Mouse (Mus musculus): Measurements from ENCODE around the gene Usp31.
A peak's percentile ranks its signal among the peaks of the same experiment; 100 is the strongest.

Gene Usp31

DNA sequence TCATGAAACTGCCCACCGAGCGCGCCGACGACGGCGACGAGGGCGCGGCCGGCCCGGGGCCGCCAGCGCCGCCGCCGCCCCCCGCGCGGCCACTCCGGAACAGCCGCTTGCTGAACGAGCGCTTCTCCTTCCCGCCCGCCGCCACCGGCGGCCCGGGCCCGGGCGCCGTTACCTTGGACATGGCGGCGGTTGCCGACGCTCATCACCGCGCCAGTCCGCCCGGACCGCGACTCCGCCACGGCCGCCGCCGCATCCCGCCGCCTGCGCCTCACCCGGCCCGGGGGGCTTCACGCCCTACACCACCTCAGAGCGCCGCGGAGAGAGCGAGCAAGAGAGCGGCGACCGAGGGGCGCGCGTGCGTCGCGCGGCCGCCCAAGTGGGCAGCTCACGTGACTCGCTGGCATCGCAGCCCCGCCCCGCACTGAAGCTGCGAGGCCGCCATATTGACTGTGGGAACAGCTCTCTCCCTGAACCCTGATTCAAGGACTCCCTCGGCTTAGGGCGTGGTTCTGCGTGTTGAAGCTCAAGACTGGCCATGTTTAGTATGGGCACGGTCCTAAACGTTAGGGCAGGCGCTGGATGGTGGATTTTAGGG lies at the start of gene Usp31:
Usp31 (minus strand) TSS at position 181 of the 595 bp plus-strand sequence.
- peak; percentile 92 to 93 for DNase-seq

DNA sequence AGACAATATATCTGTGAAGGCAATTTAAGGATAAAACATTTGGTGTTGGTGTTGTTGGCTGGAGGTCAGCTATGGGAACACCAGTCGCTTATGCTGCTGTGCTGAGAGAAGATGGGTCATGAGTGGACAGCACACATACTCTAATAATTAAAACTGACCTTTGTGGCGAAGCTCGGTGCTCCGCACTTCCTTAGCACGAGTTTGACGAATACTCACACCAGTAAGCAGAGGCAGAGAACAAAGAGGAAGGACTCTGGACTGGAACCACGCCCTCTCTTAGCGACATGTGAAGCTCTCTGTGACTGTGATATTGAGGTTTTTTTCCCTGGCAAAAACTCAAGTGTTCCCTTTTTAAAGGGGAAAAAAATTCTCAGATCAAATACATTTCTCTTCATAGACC lies 47.7 kb upstream of the Usp31 start:
- DNase-seq, result no peak

DNA sequence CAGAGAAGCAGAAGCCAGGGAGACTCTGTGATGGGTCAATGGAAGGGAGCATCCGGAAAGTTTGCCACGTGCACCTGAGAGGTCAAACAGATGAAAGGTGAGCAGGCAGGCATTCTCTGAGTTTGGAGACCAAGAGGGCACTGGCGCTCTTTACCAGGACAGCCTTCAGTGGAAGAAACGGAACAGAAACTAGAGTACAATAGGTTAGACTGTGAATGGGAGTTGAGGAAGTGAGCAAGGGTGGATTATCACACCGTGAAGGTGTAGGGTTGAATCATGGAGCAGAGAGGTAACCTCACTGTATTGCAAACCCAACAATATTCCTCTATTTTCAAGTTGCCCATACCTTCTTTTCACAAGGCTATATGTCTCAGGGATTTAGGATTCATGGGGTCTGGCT lies 43.2 kb upstream of the Usp31 start:
- no peak for DNase-seq

DNA sequence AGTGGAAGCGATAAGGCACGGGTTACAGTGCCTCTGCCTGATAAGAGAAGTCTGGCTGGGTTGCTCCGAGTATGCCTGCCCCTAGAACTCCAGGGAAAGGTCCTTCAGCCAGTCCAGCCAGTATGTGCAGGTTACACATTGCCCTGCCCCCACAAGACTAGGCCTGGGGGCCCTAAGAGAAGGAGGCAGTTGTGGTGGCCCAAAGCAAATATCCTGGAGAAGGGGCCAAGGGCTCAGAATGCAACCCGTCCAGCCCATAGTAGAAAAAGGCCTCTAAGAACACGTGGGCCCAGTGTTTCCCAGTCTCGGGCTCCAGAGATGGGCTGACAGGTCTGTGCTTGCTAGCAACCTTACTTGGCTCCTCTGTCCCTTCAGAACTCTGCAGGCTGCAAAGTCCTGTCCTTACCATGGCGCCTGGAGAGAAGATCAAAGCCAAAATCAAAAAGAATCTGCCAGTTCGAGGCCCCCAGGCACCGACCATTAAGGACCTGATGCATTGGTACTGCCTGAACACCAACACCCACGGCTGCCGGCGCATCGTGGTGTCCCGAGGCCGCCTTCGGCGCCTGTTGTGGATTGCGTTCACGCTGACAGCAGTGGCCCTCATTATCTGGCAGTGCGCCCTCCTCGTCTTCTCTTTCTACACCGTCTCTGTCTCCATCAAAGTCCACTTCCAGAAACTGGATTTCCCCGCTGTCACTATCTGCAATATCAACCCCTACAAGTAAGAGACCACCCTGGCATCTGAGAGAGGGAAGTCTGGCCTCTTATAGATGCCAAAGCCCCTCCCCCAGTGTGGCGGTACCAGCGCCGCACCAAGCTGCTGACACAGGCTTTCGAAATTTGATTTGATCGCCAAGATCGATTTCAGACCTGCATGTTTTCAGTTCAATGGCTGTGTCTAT lies 30.7 kb upstream of the Usp31 start:
- DNase-seq, result no peak

DNA sequence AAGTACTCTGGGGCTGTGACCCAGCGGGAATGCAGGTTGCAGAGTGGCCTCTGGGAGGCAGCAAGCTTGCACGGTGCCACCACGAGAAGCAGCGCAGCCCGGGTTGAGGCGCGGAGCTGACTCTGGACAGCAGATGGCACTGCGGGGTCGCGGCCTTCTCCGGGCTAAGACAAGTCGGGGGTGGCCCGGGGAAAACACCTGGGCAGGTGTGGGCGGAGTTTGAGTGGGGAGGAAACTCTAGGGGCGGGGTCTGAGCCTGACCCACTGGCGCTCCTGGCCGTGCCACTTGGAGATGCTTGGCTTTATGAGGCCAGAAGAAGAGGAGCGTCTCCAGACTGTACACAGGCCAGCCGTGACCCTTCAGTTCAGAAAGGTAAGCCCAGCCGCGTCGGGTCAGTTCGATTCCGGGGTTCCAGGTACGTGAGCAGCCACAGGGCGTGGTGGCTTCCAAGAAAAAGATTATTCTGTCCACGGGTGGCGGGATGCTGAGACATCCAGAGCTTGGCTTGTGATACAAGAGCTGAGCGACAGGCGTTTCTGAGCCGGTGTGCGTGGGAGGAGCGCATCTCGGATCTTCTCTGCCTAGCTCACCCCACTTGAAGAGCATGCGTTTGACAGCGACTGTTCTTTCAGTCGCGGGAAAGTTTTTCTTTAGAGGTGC lies 27.2 kb upstream of the Usp31 start, which contains the start of gene Scnn1g:
Scnn1g (plus strand) TSS at position 309 of the 661 bp plus-strand sequence.
- peak; percentile 82 to 84 for DNase-seq

DNA sequence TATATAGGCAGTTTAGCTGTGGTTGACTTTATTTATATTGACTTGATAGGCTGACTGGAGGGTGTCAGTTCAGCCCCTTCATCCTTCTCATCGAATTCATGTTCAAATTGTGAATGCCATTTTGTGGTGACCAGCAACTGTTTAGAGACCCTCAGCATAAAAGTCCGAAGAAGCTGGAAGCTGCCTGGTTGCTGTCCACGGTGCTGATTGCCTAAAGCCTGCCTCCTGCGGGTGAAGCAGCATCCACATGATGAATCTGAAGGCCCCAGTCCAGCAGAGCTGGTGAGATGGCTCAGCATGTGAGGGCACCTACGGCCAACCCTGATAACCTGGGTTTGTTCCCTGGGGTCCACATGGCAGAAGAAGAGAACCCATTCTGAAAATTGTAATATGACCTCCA lies 23.2 kb upstream of the Usp31 start:
- peak; percentile 28 to 35 for DNase-seq

DNA sequence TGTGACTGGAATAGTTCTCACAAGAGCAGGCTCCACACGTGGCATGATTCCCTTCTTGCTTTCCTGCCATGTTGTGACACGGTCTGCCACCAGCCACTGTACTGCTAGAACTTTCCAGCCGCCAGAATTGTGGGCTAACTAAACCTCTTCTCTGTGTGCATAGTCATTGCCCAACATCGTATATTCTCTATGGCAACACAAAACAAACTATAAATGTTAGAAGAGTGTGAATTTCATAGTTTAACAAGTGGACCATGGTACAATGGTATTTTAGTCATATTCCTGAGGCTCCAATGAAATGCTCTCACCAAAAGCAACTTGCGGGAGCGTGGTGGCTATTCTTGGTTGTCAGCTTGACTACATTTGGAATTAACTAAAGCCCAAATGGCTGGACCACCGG lies 10.0 kb upstream of the Usp31 start:
- no peak for DNase-seq

DNA sequence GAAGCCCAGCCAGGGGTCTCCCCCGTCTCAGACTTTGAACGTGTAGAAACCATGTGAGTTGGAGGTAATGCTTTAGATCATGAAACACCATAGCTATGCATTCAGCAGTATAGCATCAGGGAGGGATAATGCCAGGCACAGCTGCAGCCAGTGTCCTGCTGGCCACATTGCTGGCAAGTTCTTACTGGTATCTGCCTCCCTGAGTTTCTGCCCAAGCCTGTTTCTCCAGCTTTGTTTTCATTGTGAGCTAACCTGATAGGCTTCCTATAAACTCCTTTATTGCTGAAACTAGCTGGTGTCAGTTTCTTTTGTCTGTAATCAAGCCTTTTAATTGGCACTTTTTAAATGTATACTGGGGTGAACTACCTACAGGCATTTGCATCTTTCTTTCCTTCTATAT lies 4.1 kb upstream of the Usp31 start:
- DNase-seq, result no peak

DNA sequence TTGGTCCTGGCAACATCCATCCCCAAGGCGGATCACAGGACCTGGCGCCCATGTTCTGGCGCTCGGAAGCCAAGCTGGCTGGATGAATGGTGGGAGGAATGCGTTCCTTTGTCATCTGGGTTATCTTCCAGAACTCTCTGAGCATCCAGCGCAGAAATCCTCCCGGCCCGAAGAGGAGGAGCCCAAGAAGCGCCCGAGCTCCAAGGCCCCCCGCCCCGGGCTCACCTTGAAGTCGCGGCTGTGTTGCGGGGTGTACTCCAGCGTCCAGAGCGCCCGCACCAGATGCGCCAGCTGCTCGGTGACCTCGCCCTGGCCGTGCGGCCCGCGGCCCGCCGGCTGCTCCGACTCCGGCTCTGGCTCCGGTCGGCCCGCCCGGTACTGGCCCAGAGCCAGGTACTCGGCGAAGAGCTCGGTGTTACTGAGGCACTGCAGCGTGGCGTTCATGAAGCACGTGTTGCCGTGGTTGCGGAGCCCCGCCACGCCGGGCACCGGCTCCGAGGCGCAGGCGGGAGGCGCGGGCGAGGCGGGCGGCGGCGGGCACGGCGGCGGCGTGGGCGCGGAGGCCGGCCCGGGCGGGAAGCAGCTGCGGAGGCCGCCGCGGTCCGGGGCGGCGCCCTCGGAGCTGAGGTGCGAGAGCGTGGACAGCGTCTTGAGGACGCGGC lies 511 bp downstream of the Usp31 start:
- DNase-seq, result peak; percentile 35 to 51

DNA sequence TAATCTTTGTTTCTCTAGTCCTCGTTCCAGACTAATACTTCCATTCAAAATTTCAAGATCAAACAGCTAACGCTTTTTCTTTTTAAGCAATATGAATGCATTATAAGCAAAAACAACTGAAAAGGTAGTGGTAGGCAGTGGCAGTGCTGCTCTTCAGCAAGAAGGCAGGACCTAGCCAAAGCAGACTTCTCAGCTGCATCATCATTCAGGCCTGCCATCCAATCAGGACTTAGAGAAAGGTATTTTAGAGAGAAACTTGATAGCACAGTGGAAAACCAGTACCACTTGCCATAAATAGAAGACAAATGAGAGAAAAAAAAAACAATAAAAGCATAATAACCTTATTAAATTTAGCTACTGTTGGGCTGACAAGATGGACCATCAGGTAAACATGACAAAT lies 2.0 kb downstream of the Usp31 start:
- DNase-seq, result no peak

DNA sequence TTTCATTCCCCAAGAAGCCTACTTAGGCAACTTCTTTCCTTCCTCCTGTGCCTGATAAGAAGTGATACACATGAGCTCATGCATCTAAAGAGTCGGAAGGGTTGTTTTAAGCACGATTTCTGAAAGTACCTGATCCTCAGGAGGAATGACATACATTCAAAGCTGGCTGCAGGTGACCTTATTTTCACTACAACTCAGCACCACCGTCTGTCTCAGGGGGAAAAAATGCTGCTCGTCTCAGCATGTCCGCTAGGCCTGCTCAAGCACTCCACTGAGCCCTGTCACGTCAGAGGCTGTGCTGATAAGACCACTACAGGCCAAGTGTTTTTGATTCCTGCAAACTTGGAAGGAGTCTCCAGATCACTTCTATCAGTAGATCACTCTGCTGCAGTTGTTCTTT lies 5.1 kb downstream of the Usp31 start:
- no peak for DNase-seq

DNA sequence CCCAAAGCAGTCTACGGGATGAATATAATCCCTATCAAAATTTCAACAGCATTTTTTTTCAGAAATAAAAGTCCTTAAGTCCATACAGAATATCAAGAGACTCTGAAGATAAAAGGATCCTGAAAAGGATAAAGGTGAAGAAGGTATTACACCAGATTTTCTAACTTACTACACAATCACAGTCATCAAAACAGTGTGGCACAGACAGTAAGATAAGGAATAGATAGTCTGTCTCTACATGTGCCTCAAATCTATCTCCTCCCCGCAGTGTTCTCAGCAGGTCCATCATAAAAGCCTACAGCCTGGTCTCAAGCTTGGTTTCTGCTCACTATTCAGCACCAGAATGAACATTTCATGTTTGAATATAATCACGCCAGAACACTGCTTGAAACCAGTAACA lies 6.6 kb downstream of the Usp31 start:
- no peak for DNase-seq

DNA sequence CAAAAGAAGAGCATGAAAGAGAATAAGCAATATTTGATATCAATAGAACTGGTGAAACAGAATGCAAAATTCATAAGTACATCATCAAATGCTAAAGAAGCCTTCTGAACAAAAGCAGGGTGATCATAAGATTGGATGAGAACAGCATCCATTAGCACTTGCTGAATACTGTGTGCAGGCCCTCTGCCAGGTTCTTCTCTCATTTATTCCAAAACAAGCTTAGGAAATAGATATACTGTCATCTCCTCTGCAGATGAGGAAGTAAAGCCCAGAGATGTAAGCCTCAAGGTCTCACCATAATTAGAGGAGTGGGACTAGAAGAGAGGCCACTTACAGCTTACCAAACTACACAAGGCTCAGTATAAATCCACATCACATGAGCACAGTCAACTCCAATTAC lies 7.8 kb downstream of the Usp31 start:
- DNase-seq, result no peak

DNA sequence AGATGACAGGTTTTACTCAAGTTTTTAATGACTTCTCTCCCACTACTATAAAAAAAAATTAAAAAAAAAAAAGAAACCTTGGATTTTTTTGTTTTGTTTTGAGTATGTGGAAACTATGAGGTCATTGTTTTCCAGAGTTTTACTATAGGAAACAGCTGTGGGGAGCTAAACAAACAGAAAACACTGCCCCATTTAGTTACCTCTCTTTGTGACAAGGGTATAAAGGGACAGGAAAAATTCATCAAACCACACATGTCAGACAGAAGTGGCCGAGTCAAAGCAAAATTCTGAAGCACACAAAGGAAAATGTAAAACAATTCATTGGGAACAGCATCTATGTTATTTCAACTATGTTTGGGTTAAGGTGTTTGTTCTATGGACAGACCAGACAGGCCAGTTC lies 9.5 kb downstream of the Usp31 start:
- DNase-seq, result no peak

DNA sequence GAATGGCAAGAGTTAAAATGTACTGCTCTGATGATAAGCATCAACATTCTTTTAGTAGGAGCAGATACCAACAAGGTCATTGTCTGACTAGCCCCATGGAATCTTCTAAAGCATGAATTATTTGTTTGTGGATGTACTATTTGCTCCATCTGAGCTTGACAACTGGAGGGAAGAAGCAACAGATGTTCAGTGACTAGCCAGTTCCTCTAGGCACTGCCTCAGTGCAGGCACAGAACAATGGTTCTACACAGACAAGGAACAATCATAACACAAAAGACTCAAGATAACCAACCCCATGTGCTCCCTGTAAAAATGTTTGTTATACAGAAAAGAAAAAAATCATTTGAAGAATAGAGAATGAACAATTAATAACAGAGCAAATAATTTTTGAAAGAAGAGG lies 9.9 kb downstream of the Usp31 start:
- DNase-seq, result no peak

DNA sequence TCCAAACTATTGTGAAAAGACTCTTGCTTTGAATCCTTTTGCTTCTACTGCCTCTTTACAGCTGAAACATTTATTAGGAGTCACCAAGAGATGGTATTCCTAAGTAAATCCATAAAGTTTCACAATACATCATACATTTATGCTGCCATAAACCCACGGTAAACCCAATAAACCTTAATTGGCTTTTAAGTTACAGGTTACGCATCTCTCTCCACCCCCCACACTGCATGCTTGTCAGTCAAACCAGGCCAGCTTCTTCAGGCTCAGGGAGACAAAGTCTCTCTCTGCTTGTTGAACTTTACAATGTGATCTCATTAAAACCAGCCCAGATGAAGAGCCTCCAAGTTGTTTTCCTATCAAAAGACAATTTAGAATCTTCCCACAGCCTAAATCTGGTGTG lies 15.2 kb downstream of the Usp31 start:
- no peak for DNase-seq

DNA sequence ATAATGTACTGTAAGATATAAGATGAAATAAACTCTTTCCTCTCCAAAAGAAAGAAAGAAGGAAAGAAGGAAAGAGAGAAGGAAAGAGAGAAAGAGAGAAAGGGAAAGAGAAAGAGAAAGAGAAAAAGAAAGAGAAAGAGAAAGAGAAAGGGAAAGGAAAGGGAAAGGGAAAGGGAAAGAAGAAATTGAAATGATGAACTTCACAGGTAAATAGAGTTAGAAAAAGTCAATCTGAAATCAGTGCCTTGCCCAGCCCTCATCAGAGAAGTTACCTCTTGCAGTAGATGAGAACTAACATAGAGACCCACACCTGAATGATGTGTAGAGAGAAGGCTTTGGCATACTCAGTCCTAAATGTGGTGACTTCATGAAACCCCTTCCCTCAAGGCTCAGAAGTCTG lies 17.7 kb downstream of the Usp31 start:
- no peak for DNase-seq

DNA sequence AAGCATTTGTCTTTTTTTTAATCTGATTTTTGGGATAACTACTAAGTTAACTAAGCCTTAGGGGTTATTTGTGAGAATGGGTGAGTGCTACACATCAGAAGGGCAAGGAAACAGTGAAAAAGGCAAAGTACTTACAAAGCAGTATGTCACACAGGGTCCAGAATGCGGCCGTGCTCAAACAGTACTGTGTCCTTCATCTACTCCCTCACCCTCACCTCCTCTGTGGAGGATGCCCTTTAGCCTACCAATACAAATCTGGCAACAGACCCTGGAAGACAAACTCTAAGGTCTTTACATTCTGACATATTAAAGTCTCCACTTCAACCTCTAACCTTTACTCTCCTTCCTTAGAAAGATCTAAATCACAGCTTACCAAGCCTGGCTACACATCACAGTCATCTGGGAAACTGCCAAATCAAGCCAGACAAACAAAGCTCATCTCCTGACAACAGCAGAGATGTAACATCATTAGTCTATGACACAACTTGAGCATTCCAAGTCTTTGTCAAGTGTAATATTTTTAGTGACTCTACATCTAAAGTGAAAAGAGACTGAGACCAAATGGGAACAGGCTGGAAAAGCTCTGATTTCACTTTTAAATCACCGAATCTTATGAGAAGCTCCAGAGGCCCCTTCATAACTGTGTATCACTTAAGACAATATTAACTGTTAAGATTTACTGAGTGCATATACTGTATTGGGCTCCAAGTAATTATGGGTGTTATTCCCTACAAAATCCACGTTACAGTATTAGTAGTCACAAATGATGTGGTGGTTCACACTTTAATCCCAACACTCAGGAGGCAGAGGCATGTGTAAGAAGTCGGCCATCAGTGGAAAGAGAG lies 21.7 kb downstream of the Usp31 start:
- no peak for DNase-seq

DNA sequence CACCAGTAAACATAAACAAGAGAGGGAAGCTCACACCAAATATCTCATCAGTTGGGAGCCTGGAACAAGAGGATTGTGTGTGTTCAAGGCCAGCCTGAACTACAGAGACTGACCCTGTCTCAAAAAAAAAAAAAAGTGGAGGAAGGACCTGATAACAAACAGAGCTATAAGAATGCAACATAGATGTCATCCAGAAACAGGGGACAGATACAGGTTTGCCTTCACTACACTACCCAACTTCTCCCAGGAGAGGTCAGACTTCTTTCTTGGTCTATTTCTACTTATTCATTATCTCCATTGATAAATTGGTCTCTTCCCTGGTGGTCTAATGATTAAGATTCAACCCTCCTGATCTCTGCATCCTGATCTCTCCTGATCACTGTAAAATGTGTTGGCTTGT lies 25.9 kb downstream of the Usp31 start:
- DNase-seq, result no peak

DNA sequence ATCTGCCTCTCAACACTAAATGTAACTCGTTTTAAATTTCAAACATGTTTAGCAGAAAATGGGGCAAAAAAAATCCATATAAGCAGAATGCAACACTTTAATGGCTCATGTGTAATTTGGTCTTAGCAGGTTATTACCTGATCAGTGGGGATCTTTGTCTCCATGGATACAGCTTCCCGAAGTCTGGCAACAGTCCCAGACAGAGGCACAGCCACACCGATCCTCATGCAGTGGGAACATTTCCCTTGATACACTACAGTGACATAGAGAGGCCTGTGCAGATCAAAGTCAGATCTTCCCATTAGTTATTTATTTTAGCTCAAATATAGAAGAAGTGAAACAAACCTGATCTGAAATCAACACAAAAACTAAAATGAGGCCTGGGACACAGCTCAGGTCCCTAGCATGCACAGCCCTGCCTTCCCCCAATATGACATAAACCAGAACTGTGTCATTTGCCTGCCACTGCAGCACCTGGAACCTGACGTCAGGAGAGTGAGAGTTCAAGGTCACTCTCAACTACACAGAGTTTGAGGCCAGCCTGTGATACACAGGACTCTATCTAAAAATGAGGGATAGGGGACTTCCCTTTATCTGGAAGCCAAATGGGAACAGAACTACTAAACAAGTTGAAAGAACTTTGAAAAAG lies 29.8 kb downstream of the Usp31 start:
- no peak for DNase-seq

DNA sequence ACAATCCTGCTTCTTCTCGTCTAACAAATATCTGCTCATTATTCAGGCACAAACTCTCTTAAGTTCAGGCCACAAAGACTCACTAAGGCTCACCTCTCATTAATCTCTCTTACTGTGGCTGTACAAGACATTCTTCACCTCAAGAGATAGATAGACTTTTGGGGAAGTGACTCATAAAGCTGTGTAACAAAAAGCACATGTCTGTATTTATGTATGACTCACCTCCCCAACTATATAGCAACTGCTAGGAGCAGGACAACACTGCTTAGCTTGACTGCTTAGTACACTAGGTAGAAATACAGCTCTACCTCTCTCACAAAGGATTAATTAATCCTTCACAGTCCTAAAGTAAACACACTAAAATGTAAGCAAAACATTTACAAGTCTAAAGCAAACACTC lies 46.3 kb downstream of the Usp31 start:
- no peak for DNase-seq

DNA sequence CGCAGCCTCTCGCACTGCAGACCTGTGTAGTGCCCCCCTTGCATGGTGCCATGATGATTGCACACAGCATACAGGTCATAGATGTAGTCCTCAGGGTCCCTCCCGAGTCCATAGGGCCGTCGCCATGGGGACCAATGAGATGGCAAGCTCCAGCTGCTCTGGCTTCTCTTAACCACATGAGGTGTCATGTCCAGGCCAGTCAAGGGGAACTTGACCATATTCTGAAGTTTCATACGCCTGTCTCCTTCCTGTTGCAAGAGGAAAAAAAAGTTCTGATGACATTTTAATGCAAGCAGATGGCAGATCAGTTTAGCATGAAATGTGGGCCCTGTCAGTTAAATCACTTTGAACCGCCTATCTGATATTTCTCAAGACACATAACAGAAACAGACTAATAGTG lies 48.2 kb downstream of the Usp31 start:
- no peak for DNase-seq

Measured in B cell, adult 2 months (primary cell).